Mouse (Mus musculus) liver, postnatal 0 days (tissue): Measurements from ENCODE around the gene Ppp1r1c.

Experiments used
- CTCF ChIP-seq: sonication (generic); IDR thresholded peaks from 2 replicates; pipeline ENCODE4 v1.5.1; 2016; ENCODE audit warnings: antibody characterized with exemption, low read depth
- EP300 ChIP-seq: IDR thresholded peaks from 2 replicates; pipeline ENCODE4 v1.6.1; 2016; ENCODE audit warnings: antibody characterized with exemption, low read depth, mild to moderate bottlenecking

GRCm38 (mm10) chr2:79695939-79696338, 11.6 kb upstream of the Ppp1r1c start:
- TF ChIP-seq CTCF (no peak), EP300 (no peak)
